Mouse (Mus musculus) midbrain, embryonic 15.5 days (tissue): ENCODE measurements around the gene Slc25a1. TPM values are rescaled to one million over a fixed set of nuclear protein-coding genes. Genes with fewer than 3 reads are reported as not detected.

ENCODE experiments used
- ATAC-seq: fragments of 200-750 bp; cut with Nextera tagmentation; replicated peaks from 2 replicates; pipeline ENCODE4 v1.8.0; 2017; ENCODE audit warnings: moderate TSS enrichment
- H3K27ac ChIP-seq: fragments of 300-500 bp; sonication (generic); 2 replicates; pipeline ENCODE4 v1.5.1; 2015; ENCODE audit warnings: mild to moderate bottlenecking, inconsistent platforms
- H3K27me3 ChIP-seq: fragments of 300-500 bp; sonication (generic); replicated peaks from 2 replicates; pipeline ENCODE4 v1.6.1; 2015; ENCODE audit warnings: inconsistent platforms
- H3K36me3 ChIP-seq: fragments of 300-500 bp; sonication (generic); replicated peaks from 2 replicates; pipeline ENCODE4 v1.6.1; 2015; ENCODE audit warnings: inconsistent platforms
- H3K4me1 ChIP-seq: fragments of 300-500 bp; sonication (generic); 2 replicates; pipeline ENCODE4 v1.6.1; 2015; ENCODE audit warnings: inconsistent platforms
- H3K4me2 ChIP-seq: fragments of 300-500 bp; sonication (generic); 2 replicates; pipeline ENCODE4 v1.6.1; 2015; ENCODE audit warnings: inconsistent platforms, mild to moderate bottlenecking, moderate library complexity
- H3K4me3 ChIP-seq: fragments of 300-500 bp; sonication (generic); 2 replicates; pipeline ENCODE4 v1.5.1; 2015; ENCODE audit warnings: mild to moderate bottlenecking, inconsistent platforms
- H3K9ac ChIP-seq: fragments of 300-500 bp; sonication (generic); 2 replicates; pipeline ENCODE4 v1.6.1; 2015; ENCODE audit warnings: mild to moderate bottlenecking, inconsistent platforms
- H3K9me3 ChIP-seq: fragments of 300-500 bp; sonication (generic); 2 replicates; pipeline ENCODE4 v1.6.1; 2016; ENCODE audit warnings: inconsistent platforms
- WGBS: fragments of 180-500 bp; shearing (Covaris S2); methylation state at CpG from one replicate; pipeline ENCODE4 v1.1.7; 2015; ENCODE audit warnings: mixed read lengths; 5-methylcytosine and 5-hydroxymethylcytosine counted together
- polyA plus RNA-seq: library from polyadenylated mRNA; unstranded; fragments of >200 nt; fragmentation: Nextera tagmentation; extraction: Ambion mirVana; gene quantifications from 2 replicates; pipeline ENCODE4 v1.2.1, GENCODE M21; 2015

The Slc25a1 gene
- polyA plus RNA-seq, 1 experiment from 2014 or later: 169 TPM

DNA sequence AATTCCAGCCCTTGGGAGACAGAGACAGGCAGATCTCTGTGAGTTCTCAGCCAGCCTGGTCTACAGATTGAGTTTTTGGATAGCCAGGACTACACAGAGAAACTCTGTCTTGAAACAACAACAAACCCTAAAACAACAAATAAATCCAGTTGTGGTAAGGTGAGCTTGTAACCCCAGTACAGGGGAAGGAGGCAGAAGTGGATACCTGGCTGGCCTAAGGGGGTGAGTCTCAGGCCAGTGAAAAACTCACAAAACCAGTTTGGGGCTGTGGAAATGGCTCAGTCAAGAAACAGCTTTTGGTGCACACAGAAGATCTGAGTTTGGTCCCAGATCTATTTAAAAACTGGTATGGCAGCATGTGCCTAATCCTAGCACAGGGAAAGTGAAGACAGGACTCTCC lies 45.8 kb downstream of the Slc25a1 start:
- Histone ChIP-seq H3K27me3 (no peaks in the 10 kb centered on the region), H3K4me2 (no peak overlapping the region), H3K27ac (no peak overlapping the region), H3K4me1 (peaks cover 13% of the 10 kb centered on the region), H3K9ac (no peak overlapping the region), H3K4me3 (no peak overlapping the region), H3K9me3 (no peaks in the 10 kb centered on the region), H3K36me3 (no peaks in the 10 kb centered on the region)
- no peak for ATAC-seq

DNA sequence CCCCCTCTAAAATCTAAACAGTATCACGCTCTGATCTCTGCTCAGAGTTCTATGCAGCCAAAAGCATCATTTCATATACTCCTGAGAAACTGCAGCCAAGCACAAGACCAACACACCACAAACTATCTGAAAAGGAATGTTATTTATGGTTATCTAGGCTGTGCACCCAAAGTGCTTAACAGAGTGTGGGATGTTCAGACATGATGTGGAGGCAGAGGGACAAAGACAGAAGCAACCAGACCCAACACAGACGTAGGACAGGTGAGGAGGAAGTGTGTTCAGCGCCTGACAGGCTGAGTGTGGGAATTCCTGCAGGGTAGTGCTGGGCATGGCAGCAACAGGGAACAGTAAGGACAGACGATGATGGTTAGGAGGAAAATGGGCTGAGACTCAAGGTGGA lies 48.4 kb downstream of the Slc25a1 start:
- WGBS: 90% methylated on average over 4 of the region's 4 CpGs
- Histone ChIP-seq H3K27ac (no peak overlapping the region), H3K9ac (no peak overlapping the region), H3K9me3 (no peaks in the 10 kb centered on the region), H3K27me3 (no peaks in the 10 kb centered on the region), H3K36me3 (no peaks in the 10 kb centered on the region), H3K4me2 (no peak overlapping the region), H3K4me1 (0 out of 2 replicates have a peak, but pooled peaks cover 3% of the 10 kb centered on the region), H3K4me3 (no peak overlapping the region)
- no peak for ATAC-seq

DNA sequence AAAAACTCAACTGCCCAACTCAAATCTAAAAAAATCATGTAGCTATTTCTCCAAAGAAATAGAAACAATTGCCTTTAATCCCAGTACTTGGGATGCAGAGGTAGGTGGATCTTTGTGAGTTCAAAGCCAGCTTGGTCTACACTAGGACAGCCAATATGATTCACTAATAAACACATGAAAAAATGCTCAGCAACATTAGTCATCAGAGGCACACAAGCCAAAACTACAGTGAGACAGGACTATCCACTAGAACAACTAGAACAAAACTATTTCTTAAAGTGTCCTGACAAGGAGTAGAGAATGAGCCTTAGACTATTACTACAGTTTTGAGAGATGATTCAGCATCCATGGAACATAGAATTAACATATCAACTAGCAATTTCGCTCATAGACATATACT lies 51.9 kb downstream of the Slc25a1 start:
- Histone ChIP-seq H3K9ac (no peak overlapping the region), H3K27me3 (no peaks in the 10 kb centered on the region), H3K4me1 (0 out of 2 replicates have a peak, but pooled peaks cover 3% of the 10 kb centered on the region), H3K36me3 (peaks cover 9% of the 10 kb centered on the region; the same call in 1 of the 2 replicates), H3K9me3 (no peaks in the 10 kb centered on the region), H3K4me3 (no peak overlapping the region), H3K4me2 (no peak overlapping the region), H3K27ac (no peak overlapping the region)
- ATAC-seq: no peak
- 95% methylated on average over 1 of the region's 1 CpGs for WGBS

Other genes with a start within 250 kb of the Slc25a1 start
- gene Med15, start 195.3 kb downstream of the Slc25a1 start, polyA plus RNA-seq: 53.2 and 59.4 TPM in 2 replicates
- gene Klhl22, start 168.6 kb downstream of the Slc25a1 start, polyA plus RNA-seq: 93.2 and 93.4 TPM in 2 replicates
- gene Scarf2, start 130.9 kb downstream of the Slc25a1 start, polyA plus RNA-seq: 1.7 and 2.6 TPM in 2 replicates
- gene B830017H08Rik, start 95.1 kb downstream of the Slc25a1 start, polyA plus RNA-seq: 3.5 and 4.9 TPM in 2 replicates
- 3.9 and 5.2 TPM in 2 replicates for gene Car15, start 89.9 kb downstream of the Slc25a1 start, polyA plus RNA-seq
- gene Gm20518, start 36.5 kb downstream of the Slc25a1 start, polyA plus RNA-seq: 0.53 and 0.68 TPM in 2 replicates
- not detected in 2 replicates for gene Tssk1, start 34.0 kb downstream of the Slc25a1 start, polyA plus RNA-seq
- gene Dgcr2, start 29.7 kb downstream of the Slc25a1 start, polyA plus RNA-seq: 119 and 120 TPM in 2 replicates
- gene Tssk2, start 29.6 kb downstream of the Slc25a1 start, polyA plus RNA-seq: 0.11 TPM in 1 of 2 replicates, not detected in the other
- gene Ess2, start 16.9 kb downstream of the Slc25a1 start, polyA plus RNA-seq: 51.7 and 57.1 TPM in 2 replicates
- gene Gsc2, start 13.2 kb downstream of the Slc25a1 start, polyA plus RNA-seq: 0.38 and 1.1 TPM in 2 replicates
- gene Vpreb2, start 52.2 kb upstream of the Slc25a1 start, polyA plus RNA-seq: not detected in 2 replicates
- gene Dgcr6, start 124.6 kb upstream of the Slc25a1 start, polyA plus RNA-seq: 160 and 171 TPM in 2 replicates
- 3.7 and 5.0 TPM in 2 replicates for gene Prodh, start 162.0 kb upstream of the Slc25a1 start, polyA plus RNA-seq
- gene Rtn4r, start 199.4 kb upstream of the Slc25a1 start, polyA plus RNA-seq: 25.0 and 27.2 TPM in 2 replicates